29 mouse cellular contexts compared by ENCODE assay signal in the genomic region with DNA sequence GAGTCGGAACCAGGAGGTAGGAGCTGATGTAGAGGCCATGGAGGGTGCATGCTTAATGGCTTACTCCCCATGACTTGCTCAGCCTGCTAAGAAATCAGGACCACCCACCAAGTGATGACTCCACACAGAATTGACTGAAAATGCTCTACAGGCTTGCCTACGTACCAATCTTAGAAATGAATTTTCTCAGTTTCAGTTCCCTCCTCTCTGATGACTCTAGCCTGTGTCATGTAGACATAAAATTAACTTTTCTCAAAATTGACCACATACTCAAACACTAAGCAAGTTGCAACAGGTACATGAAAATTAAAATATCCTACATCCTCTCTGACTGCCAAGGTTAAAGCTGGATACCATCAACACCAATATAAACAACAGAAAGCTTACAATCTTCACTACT.
"Had no signal": no experiment of that assay in that cellular context is flagged by ENCODE, and none has a peak within 500 bp of the region (broad histone marks: within the 10 kb centered on the region; RNA-seq: fewer than 3 reads in every experiment).

No protein-coding gene starts in this region.

- H3K4me3 ChIP-seq: limb, embryonic 12.5 days; limb, embryonic 13.5 days; limb, embryonic 15.5 days; liver, embryonic 12.5 days; liver, embryonic 13.5 days; liver, embryonic 15.5 days; lung, embryonic 15.5 days; megakaryocyte, embryonic 14.5 days; midbrain, embryonic 10.5 days; midbrain, embryonic 12.5 days; midbrain, embryonic 13.5 days; midbrain, embryonic 15.5 days; myocyte; neural tube, embryonic 12.5 days had no signal

- H3K27me3 ChIP-seq: limb, embryonic 12.5 days; limb, embryonic 13.5 days; limb, embryonic 15.5 days; liver, embryonic 12.5 days; liver, embryonic 13.5 days; liver, embryonic 15.5 days; lung, embryonic 15.5 days; megakaryocyte, embryonic 14.5 days; midbrain, embryonic 12.5 days; midbrain, embryonic 13.5 days; midbrain, embryonic 15.5 days; neural tube, embryonic 12.5 days had no signal

- DNase-seq: left cerebral cortex, postnatal 4 days; liver; liver, embryonic 13.5 days; liver, postnatal 0 days; lung, adult 18-20 months; lung, adult 2 months; lung, embryonic 14.5 days; lung, postnatal 10 days; lung, postnatal 14 days; lung, postnatal 36 days; lung, postnatal 4 days; midbrain, embryonic 14.5 days had no signal

- H3K4me2 ChIP-seq: limb, embryonic 12.5 days; limb, embryonic 13.5 days; limb, embryonic 15.5 days; liver, embryonic 11.5 days; liver, embryonic 12.5 days; liver, embryonic 13.5 days; liver, embryonic 15.5 days; lung, embryonic 14.5 days; lung, embryonic 15.5 days; midbrain, embryonic 11.5 days; midbrain, embryonic 12.5 days; midbrain, embryonic 13.5 days; midbrain, embryonic 15.5 days; neural tube, embryonic 12.5 days had no signal

- H3K9me3 ChIP-seq: limb, embryonic 12.5 days; limb, embryonic 13.5 days; limb, embryonic 15.5 days; liver, embryonic 12.5 days; liver, embryonic 13.5 days; liver, embryonic 15.5 days; lung, embryonic 15.5 days; midbrain, embryonic 10.5 days; midbrain, embryonic 12.5 days; midbrain, embryonic 13.5 days; midbrain, embryonic 15.5 days; neural tube, embryonic 12.5 days had no signal

- H3K36me3 ChIP-seq: limb, embryonic 12.5 days; limb, embryonic 13.5 days; limb, embryonic 15.5 days; liver, embryonic 12.5 days; liver, embryonic 13.5 days; liver, embryonic 15.5 days; lung, embryonic 15.5 days; midbrain, embryonic 10.5 days; midbrain, embryonic 12.5 days; midbrain, embryonic 13.5 days; midbrain, embryonic 15.5 days; neural tube, embryonic 12.5 days had no signal

- H3K9ac ChIP-seq: limb, embryonic 12.5 days; limb, embryonic 13.5 days; limb, embryonic 15.5 days; liver, embryonic 12.5 days; liver, embryonic 13.5 days; liver, embryonic 14.5 days; liver, embryonic 15.5 days; liver, postnatal 0 days; lung, embryonic 14.5 days; lung, embryonic 15.5 days; midbrain, embryonic 12.5 days; midbrain, embryonic 13.5 days; midbrain, embryonic 15.5 days; neural tube, embryonic 12.5 days had no signal

- H3K4me1 ChIP-seq: limb, embryonic 12.5 days; limb, embryonic 13.5 days; limb, embryonic 15.5 days; liver, embryonic 12.5 days; liver, embryonic 13.5 days; liver, embryonic 15.5 days; lung, embryonic 15.5 days; megakaryocyte, embryonic 14.5 days; midbrain, embryonic 10.5 days; midbrain, embryonic 12.5 days; midbrain, embryonic 13.5 days; midbrain, embryonic 15.5 days; neural tube, embryonic 12.5 days had no signal

- H3K27ac ChIP-seq: limb, embryonic 12.5 days; limb, embryonic 13.5 days; limb, embryonic 15.5 days; liver, embryonic 12.5 days; liver, embryonic 13.5 days; liver, embryonic 14.5 days; liver, embryonic 15.5 days; lung, embryonic 15.5 days; macrophage; midbrain, embryonic 10.5 days; midbrain, embryonic 12.5 days; midbrain, embryonic 13.5 days; midbrain, embryonic 15.5 days; neural tube, embryonic 12.5 days had no signal
